25 mouse cellular contexts compared by ENCODE assay signal in the genomic region with DNA sequence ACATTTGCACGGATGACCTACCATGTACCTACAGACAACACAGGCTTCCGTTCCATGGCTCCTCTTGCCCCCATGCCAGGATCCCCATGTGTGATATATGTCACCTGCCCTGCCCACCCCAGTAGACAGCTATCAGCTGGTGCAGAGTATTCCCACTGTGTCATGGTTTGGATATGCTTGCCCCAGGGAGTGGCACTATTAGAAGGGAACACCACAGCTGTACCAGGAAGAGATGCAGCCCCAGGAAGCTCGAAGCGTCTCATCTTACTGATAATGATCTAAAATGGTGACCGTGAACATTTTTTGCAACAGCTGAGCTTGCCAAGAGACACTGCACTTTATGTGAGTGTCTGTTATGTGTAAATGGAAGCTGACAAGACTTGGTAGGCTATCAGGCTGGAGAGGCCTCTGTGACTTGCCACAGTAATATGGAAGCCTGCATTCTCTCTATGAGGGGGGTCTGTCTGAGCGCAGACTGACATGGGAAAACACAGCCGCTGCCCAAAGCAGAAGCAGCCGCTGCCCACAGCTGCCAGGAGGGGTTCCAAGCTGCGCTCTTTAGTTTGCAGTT. TPM values are rescaled to one million over a fixed set of nuclear protein-coding genes. Genes with fewer than 3 reads are reported as not detected.
"Had no signal": no experiment of that assay in that cellular context is flagged by ENCODE, and none has a peak within 500 bp of the region (broad histone marks: within the 10 kb centered on the region; RNA-seq: fewer than 3 reads in every experiment).

No protein-coding gene starts in this region.

- H3K9me3 ChIP-seq: kidney, embryonic 15.5 days; limb, embryonic 12.5 days; liver, embryonic 15.5 days; lung, embryonic 15.5 days; neural tube, embryonic 12.5 days; neural tube, embryonic 15.5 days had no signal

- H3K27ac ChIP-seq: kidney, embryonic 15.5 days; left cerebral cortex, adult 2 months; limb, embryonic 12.5 days; liver, embryonic 15.5 days; lung, embryonic 15.5 days; neural tube, embryonic 12.5 days; neural tube, embryonic 15.5 days; stomach, postnatal 0 days had no signal

- H3K4me1 ChIP-seq: limb, embryonic 12.5 days; lung, embryonic 15.5 days; neural tube, embryonic 12.5 days had no signal

- H3K4me3 ChIP-seq: kidney, embryonic 15.5 days; left cerebral cortex, adult 2 months; limb, embryonic 12.5 days; liver, embryonic 15.5 days; lung, embryonic 15.5 days; neural tube, embryonic 12.5 days; neural tube, embryonic 15.5 days had no signal

- H3K36me3 ChIP-seq: kidney, embryonic 15.5 days; limb, embryonic 12.5 days; liver, embryonic 15.5 days; lung, embryonic 15.5 days; neural tube, embryonic 12.5 days; neural tube, embryonic 15.5 days had no signal

- H3K9ac ChIP-seq: kidney, embryonic 15.5 days; limb, embryonic 12.5 days; liver, embryonic 15.5 days; lung, embryonic 15.5 days; neural tube, embryonic 12.5 days; neural tube, embryonic 15.5 days had no signal

- H3K27me3 ChIP-seq: kidney, embryonic 15.5 days; lung, embryonic 15.5 days had no signal

- H3K4me2 ChIP-seq: kidney, embryonic 15.5 days; limb, embryonic 12.5 days; liver, embryonic 11.5 days; liver, embryonic 15.5 days; lung, embryonic 15.5 days; midbrain, embryonic 11.5 days; neural tube, embryonic 12.5 days; neural tube, embryonic 15.5 days had no signal

- DNase-seq: kidney, adult 8-10 months; kidney, postnatal 10 days; kidney, postnatal 36 days; layer of hippocampus, postnatal 36 days; lung, adult 18-20 months; lung, postnatal 10 days; lung, postnatal 4 days; midbrain, embryonic 14.5 days; right cerebral cortex, adult 18-20 months; right cerebral cortex, postnatal 14 days; right cerebral cortex, postnatal 4 days; thymus, adult 2 months; thymus, postnatal 14 days; thymus, postnatal 4 days had no signal

RNA-seq across cellular contexts. Expression of a gene that starts 36.4 kb away (rescaled TPM):
- polyA plus RNA-seq: limb, embryonic 12.5 days; liver, embryonic 11.5 days; liver, embryonic 15.5 days; midbrain, embryonic 11.5 days; midbrain, embryonic 14.5 days; neural tube, embryonic 15.5 days; stomach, embryonic 14.5 days had no signal
